Mouse (Mus musculus): ENCODE results near the gene Sh3kbp1. TPM values are rescaled to one million over a fixed set of nuclear protein-coding genes. Genes with fewer than 3 reads are reported as not detected.
A peak's percentile ranks its signal among the peaks of the same experiment; 100 is the strongest.

Gene Sh3kbp1
- total RNA-seq, 2 experiments from 2014 or later, result 54.7 to 63.5 TPM

GRCm38 (mm10) chrX:159809510-159809909, 182.4 kb downstream of the Sh3kbp1 start:
- intact Hi-C loops (cut with DNase I), result no loop called here
- no peak for DNase-seq (ENCODE audit: low spot score in 2 of 2)

- intact Hi-C loops (cut with DNase I), result no loop called here
- DNase-seq (ENCODE audit: low spot score in 2 of 2), result no peak
Measured at GRCm38 (mm10) chrX:159810469-159810868, 183.4 kb downstream of the Sh3kbp1 start.

- intact Hi-C loops (cut with DNase I), result no loop called here
- DNase-seq (ENCODE audit: low spot score in 2 of 2), result peak in 1 of 2 experiments; percentile 37
Measured at GRCm38 (mm10) chrX:159817508-159817907, 190.4 kb downstream of the Sh3kbp1 start.

- intact Hi-C loops (cut with DNase I), result no loop called here
- peak in 1 of 2 experiments; percentile 11 for DNase-seq (ENCODE audit: low spot score in 2 of 2)
Measured at GRCm38 (mm10) chrX:159828135-159828534, 201.1 kb downstream of the Sh3kbp1 start.

- intact Hi-C loops (cut with DNase I), result no loop called here
- peak; percentile 49 to 71 for DNase-seq (ENCODE audit: low spot score in 2 of 2)
Measured at GRCm38 (mm10) chrX:159829192-159829852, 202.2 kb downstream of the Sh3kbp1 start.

GRCm38 (mm10) chrX:159831176-159831575, 204.1 kb downstream of the Sh3kbp1 start:
- intact Hi-C loops (cut with DNase I), result no loop called here

GRCm38 (mm10) chrX:159835239-159835638, 208.2 kb downstream of the Sh3kbp1 start:
- no peak for DNase-seq (ENCODE audit: low spot score in 2 of 2)
- intact Hi-C loops (cut with DNase I), result no loop called here

More at GRCm38 (mm10) chrX:159831176-159831575, 204.1 kb downstream of the Sh3kbp1 start:
- no peak for DNase-seq (ENCODE audit: low spot score in 2 of 2)

- DNase-seq (ENCODE audit: low spot score in 2 of 2), result peak in 1 of 2 experiments; percentile 51
- intact Hi-C loops (cut with DNase I), result no loop called here
Measured at GRCm38 (mm10) chrX:159837379-159837778, 210.3 kb downstream of the Sh3kbp1 start.

GRCm38 (mm10) chrX:159839786-159840185, 212.7 kb downstream of the Sh3kbp1 start:
- intact Hi-C loops (cut with DNase I), result no loop called here

GRCm38 (mm10) chrX:159840225-159840624, 213.2 kb downstream of the Sh3kbp1 start:
- intact Hi-C loops (cut with DNase I), result no loop called here

More at GRCm38 (mm10) chrX:159839786-159840185, 212.7 kb downstream of the Sh3kbp1 start:
- no peak for DNase-seq (ENCODE audit: low spot score in 2 of 2)

GRCm38 (mm10) chrX:159850722-159851121, 223.7 kb downstream of the Sh3kbp1 start:
- peak in 1 of 2 experiments; percentile 25 for DNase-seq (ENCODE audit: low spot score in 2 of 2)
- intact Hi-C loops (cut with DNase I), result no loop called here

More at GRCm38 (mm10) chrX:159840225-159840624, 213.2 kb downstream of the Sh3kbp1 start:
- DNase-seq (ENCODE audit: low spot score in 2 of 2), result no peak

- DNase-seq (ENCODE audit: low spot score in 2 of 2), result peak in 1 of 2 experiments; percentile 71
- intact Hi-C loops (cut with DNase I), result loop anchor here (1.0 to 5.0 kb wide), 3 partner anchors 75 to 230 kb away; partner anchors contain the start of gene Sh3kbp1
Measured at GRCm38 (mm10) chrX:159856866-159857265, 229.8 kb downstream of the Sh3kbp1 start.

GRCm38 (mm10) chrX:159858126-159858525, 231.1 kb downstream of the Sh3kbp1 start:
- intact Hi-C loops (cut with DNase I), result loop anchor here (5.0 kb wide), 1 partner anchor 181 kb away; no protein-coding TSS in a partner anchor
- no peak for DNase-seq (ENCODE audit: low spot score in 2 of 2)

GRCm38 (mm10) chrX:159860841-159861530, 233.9 kb downstream of the Sh3kbp1 start:
- intact Hi-C loops (cut with DNase I), result no loop called here
- DNase-seq (ENCODE audit: low spot score in 2 of 2), result no peak

- intact Hi-C loops (cut with DNase I), result no loop called here
- peak in 1 of 2 experiments; percentile 56 for DNase-seq (ENCODE audit: low spot score in 2 of 2)
Measured at GRCm38 (mm10) chrX:159867660-159868059, 240.6 kb downstream of the Sh3kbp1 start.

GRCm38 (mm10) chrX:159872521-159872920, 245.4 kb downstream of the Sh3kbp1 start:
- DNase-seq (ENCODE audit: low spot score in 2 of 2), result no peak
- intact Hi-C loops (cut with DNase I), result no loop called here

- intact Hi-C loops (cut with DNase I), result no loop called here
- no peak for DNase-seq (ENCODE audit: low spot score in 2 of 2)
Measured at GRCm38 (mm10) chrX:159877770-159878169, 250.7 kb downstream of the Sh3kbp1 start.

GRCm38 (mm10) chrX:159879455-159879854, 252.4 kb downstream of the Sh3kbp1 start:
- intact Hi-C loops (cut with DNase I), result no loop called here
- peak in 1 of 2 experiments; percentile 35 for DNase-seq (ENCODE audit: low spot score in 2 of 2)

- no peak for DNase-seq (ENCODE audit: low spot score in 2 of 2)
- intact Hi-C loops (cut with DNase I), result no loop called here
Measured at GRCm38 (mm10) chrX:159881576-159881975, 254.5 kb downstream of the Sh3kbp1 start.

GRCm38 (mm10) chrX:159896536-159896935, 269.5 kb downstream of the Sh3kbp1 start:
- intact Hi-C loops (cut with DNase I), result no loop called here
- DNase-seq (ENCODE audit: low spot score in 2 of 2), result no peak

- DNase-seq (ENCODE audit: low spot score in 2 of 2), result no peak
- intact Hi-C loops (cut with DNase I), result no loop called here
Measured at GRCm38 (mm10) chrX:159898110-159898509, 271.0 kb downstream of the Sh3kbp1 start.

Measured in left cerebral cortex, postnatal 25 days (tissue).